Mouse (Mus musculus) embryonic facial prominence, embryonic 12.5 days (tissue): ENCODE results near the gene Dlg2. TPM values are rescaled to one million over a fixed set of nuclear protein-coding genes. Genes with fewer than 3 reads are reported as not detected.

ENCODE experiments used
- ATAC-seq: fragments of 200-750 bp; cut with Nextera tagmentation; 2 replicates; pipeline ENCODE4 v1.8.0; 2017; ENCODE audit not compliant: insufficient number of reproducible peaks, insufficient read depth, low FRiP score, low TSS enrichment
- H3K27ac ChIP-seq: fragments of 300-500 bp; sonication (generic); 2 replicates; pipeline ENCODE4 v1.5.1; 2016; ENCODE audit warnings: mild to moderate bottlenecking
- H3K27me3 ChIP-seq: fragments of 300-500 bp; sonication (generic); 2 replicates; pipeline ENCODE4 v1.6.1; 2016; ENCODE audit warnings: mild to moderate bottlenecking, moderate library complexity
- H3K36me3 ChIP-seq: fragments of 300-500 bp; sonication (generic); 2 replicates; pipeline ENCODE4 v1.6.1; 2016; ENCODE audit warnings: mild to moderate bottlenecking
- H3K4me1 ChIP-seq: fragments of 300-500 bp; sonication (generic); 2 replicates; pipeline ENCODE4 v1.6.1; 2016
- H3K4me2 ChIP-seq: fragments of 300-500 bp; sonication (generic); replicated peaks from 2 replicates; pipeline ENCODE4 v1.6.1; 2016; ENCODE audit warnings: mild to moderate bottlenecking, moderate library complexity
- H3K4me3 ChIP-seq: fragments of 300-500 bp; sonication (generic); 2 replicates; pipeline ENCODE4 v1.5.1; 2016; ENCODE audit warnings: mild to moderate bottlenecking
- H3K9ac ChIP-seq: fragments of 300-500 bp; sonication (generic); 2 replicates; pipeline ENCODE4 v1.6.1; 2016; ENCODE audit warnings: mild to moderate bottlenecking, moderate library complexity
- H3K9me3 ChIP-seq: fragments of 300-500 bp; sonication (generic); 2 replicates; pipeline ENCODE4 v1.6.1; 2016; ENCODE audit warnings: mild to moderate bottlenecking, moderate library complexity
- WGBS: fragments of 180-500 bp; shearing (Covaris S2); methylation state at CpG from one replicate; pipeline ENCODE4 v1.1.7; 2016; 5-methylcytosine and 5-hydroxymethylcytosine counted together
- polyA plus RNA-seq: library from polyadenylated mRNA; unstranded; fragments of >200 nt; fragmentation: Nextera tagmentation; extraction: Ambion mirVana; gene quantifications from 2 replicates; pipeline ENCODE4 v1.2.1, GENCODE M21; 2016

The Dlg2 gene
- polyA plus RNA-seq, 1 experiment from 2014 or later: 11.0 TPM

- H3K36me3 ChIP-seq: no peaks in the 10 kb centered on the region
- no peak for ATAC-seq
- no peaks in the 10 kb centered on the region for H3K27me3 ChIP-seq
- H3K27ac ChIP-seq: no peak overlapping the region
- no peaks in the 10 kb centered on the region for H3K9me3 ChIP-seq
- H3K9ac ChIP-seq: no peak overlapping the region
- no peak overlapping the region for H3K4me3 ChIP-seq
- H3K4me1 ChIP-seq: no peaks in the 10 kb centered on the region
- WGBS: 77% methylated on average over 5 of the region's 5 CpGs
- H3K4me2 ChIP-seq: no peak overlapping the region
These were observed 958.3 kb downstream of the Dlg2 start for GRCm38 (mm10) chr7:91434739-91435138.

- H3K4me2 ChIP-seq: no peak overlapping the region
- H3K27me3 ChIP-seq: no peaks in the 10 kb centered on the region
- 77% methylated on average over 6 of the region's 6 CpGs for WGBS
- H3K4me1 ChIP-seq: no peaks in the 10 kb centered on the region
- no peak for ATAC-seq
- H3K9me3 ChIP-seq: no peaks in the 10 kb centered on the region
- no peak overlapping the region for H3K27ac ChIP-seq
- no peak overlapping the region for H3K4me3 ChIP-seq
- H3K36me3 ChIP-seq: no peaks in the 10 kb centered on the region
- H3K9ac ChIP-seq: no peak overlapping the region
These were observed 963.9 kb downstream of the Dlg2 start for GRCm38 (mm10) chr7:91440326-91440725.

DNA sequence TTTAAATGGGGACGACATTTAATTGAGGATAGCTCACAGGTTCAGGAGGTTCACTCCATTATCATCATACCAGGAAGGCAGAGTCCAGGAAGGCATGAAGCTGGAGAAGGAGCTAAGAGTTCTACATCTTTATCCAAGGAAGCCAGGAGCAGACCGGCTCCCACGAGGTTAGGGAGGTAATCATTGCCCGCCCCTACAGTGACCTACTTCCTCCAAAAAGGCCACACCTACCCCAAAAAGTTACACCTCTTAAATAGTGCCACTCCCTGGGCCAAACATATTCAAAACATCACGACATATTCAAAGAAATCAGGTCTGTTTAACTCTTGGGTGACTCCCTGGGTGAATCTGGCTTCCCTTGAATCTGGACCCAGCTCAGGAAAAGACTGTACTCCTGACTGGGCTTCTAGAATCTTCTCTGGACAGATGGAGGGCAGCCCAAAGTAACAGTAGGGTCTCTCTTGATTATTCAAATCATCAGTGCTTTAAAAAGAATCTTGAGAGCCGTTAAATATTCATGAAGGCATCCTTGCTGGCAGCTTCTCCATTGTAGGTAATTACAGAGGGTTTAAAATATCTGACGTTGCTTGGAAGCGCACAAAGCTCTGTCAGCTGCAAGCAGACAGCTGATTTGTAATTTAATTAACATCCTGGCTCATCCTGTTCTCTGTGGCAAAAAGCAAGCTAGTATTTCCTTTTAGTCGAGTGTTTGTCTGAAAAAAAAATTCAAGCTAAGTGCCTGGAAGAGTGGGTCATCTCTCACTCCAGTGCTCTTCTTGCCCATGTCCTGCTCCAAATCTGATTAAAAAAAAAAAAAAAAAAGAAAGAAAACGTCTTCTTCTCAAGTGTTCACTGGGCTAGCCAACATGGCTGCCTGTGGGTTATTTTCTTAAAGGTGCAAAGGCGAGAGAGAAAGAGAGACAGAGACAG is 966.2 kb downstream of the Dlg2 start:
- H3K9ac ChIP-seq: no peak overlapping the region
- no peaks in the 10 kb centered on the region for H3K36me3 ChIP-seq
- H3K27ac ChIP-seq: no peak overlapping the region
- H3K4me3 ChIP-seq: no peak overlapping the region
- H3K4me2 ChIP-seq: no peak overlapping the region
- no peak for ATAC-seq
- H3K27me3 ChIP-seq: no peaks in the 10 kb centered on the region
- H3K9me3 ChIP-seq: no peaks in the 10 kb centered on the region
- whole genome bisulfite sequencing: 66% methylated on average over 11 of the region's 11 CpGs
- H3K4me1 ChIP-seq: no peaks in the 10 kb centered on the region

DNA sequence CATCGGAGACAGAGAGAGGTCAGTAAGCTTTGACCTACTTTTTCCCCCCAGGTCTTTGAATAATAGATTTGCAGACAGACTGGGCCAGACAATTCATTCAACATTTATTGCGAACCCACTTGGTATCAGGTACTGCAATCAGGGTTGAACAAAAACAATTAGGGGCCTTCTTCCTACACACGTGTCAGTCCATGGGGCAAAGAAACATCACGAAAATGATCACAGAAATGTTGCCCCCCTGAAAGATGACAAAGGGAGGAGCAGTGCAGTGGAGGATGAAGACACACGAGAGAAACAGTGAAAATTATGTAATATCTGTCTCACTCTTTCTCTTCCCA is 966.9 kb downstream of the Dlg2 start:
- Histone ChIP-seq H3K9me3 (no peaks in the 10 kb centered on the region), H3K36me3 (no peaks in the 10 kb centered on the region), H3K4me2 (no peak overlapping the region), H3K27me3 (no peaks in the 10 kb centered on the region), H3K9ac (no peak overlapping the region), H3K4me3 (no peak overlapping the region), H3K27ac (no peak overlapping the region), H3K4me1 (no peaks in the 10 kb centered on the region)
- ATAC-seq: no peak
- WGBS: 70% methylated on average over 5 of the region's 5 CpGs

GRCm38 (mm10) chr7:91443913-91444312 is 967.4 kb downstream of the Dlg2 start:
- Histone ChIP-seq H3K27ac (no peak overlapping the region), H3K9me3 (no peaks in the 10 kb centered on the region), H3K4me2 (no peak overlapping the region), H3K27me3 (no peaks in the 10 kb centered on the region), H3K36me3 (no peaks in the 10 kb centered on the region), H3K4me3 (no peak overlapping the region), H3K9ac (no peak overlapping the region), H3K4me1 (no peaks in the 10 kb centered on the region)
- ATAC-seq: no peak
- 73% methylated on average over 3 of the region's 3 CpGs for WGBS

- H3K27ac ChIP-seq: no peak overlapping the region
- no peaks in the 10 kb centered on the region for H3K9me3 ChIP-seq
- 75% methylated on average over 3 of the region's 3 CpGs for WGBS
- H3K27me3 ChIP-seq: no peaks in the 10 kb centered on the region
- ATAC-seq: no peak
- H3K4me1 ChIP-seq: no peaks in the 10 kb centered on the region
- H3K4me3 ChIP-seq: no peak overlapping the region
- no peak overlapping the region for H3K4me2 ChIP-seq
- no peaks in the 10 kb centered on the region for H3K36me3 ChIP-seq
- no peak overlapping the region for H3K9ac ChIP-seq
These were observed 968.3 kb downstream of the Dlg2 start for GRCm38 (mm10) chr7:91444728-91445127.

- no peak for ATAC-seq
- Histone ChIP-seq H3K4me3 (no peak overlapping the region), H3K36me3 (no peaks in the 10 kb centered on the region), H3K9me3 (no peaks in the 10 kb centered on the region), H3K4me1 (no peaks in the 10 kb centered on the region), H3K9ac (no peak overlapping the region), H3K27me3 (no peaks in the 10 kb centered on the region), H3K27ac (no peak overlapping the region), H3K4me2 (no peak overlapping the region)
- 14% methylated on average over 1 of the region's 1 CpGs for WGBS
These were observed 980.3 kb downstream of the Dlg2 start for GRCm38 (mm10) chr7:91456796-91457195.

- Histone ChIP-seq H3K27ac (no peak overlapping the region), H3K4me1 (no peaks in the 10 kb centered on the region), H3K27me3 (no peaks in the 10 kb centered on the region), H3K4me3 (no peak overlapping the region), H3K9ac (no peak overlapping the region), H3K9me3 (no peaks in the 10 kb centered on the region), H3K36me3 (no peaks in the 10 kb centered on the region), H3K4me2 (no peak overlapping the region)
- WGBS: 0% methylated on average over 1 of the region's 1 CpGs
- no peak for ATAC-seq
These were observed 980.7 kb downstream of the Dlg2 start for GRCm38 (mm10) chr7:91457207-91457606.

DNA sequence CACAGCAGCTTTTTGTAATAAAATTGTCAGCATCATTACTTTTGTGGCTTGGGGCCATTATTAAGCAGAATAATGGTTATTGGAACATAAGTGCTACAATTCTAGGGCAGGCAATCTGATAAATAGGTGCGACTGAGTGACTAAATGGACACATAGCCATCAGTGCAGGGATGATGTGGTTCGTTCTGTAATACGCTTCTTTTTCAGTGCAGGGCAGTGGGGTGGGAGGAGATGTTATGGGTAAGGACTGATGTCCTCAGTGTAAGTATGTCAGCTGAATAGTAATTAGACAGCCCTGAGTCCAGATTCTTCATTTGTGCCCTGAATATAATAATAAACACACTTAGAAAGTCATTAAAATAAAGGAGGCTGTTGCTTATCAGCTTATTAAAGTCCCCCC is 984.9 kb downstream of the Dlg2 start:
- Histone ChIP-seq H3K27ac (no peak overlapping the region), H3K9me3 (no peaks in the 10 kb centered on the region), H3K4me1 (no peaks in the 10 kb centered on the region), H3K27me3 (no peaks in the 10 kb centered on the region), H3K9ac (no peak overlapping the region), H3K36me3 (no peaks in the 10 kb centered on the region), H3K4me3 (no peak overlapping the region), H3K4me2 (no peak overlapping the region)
- ATAC-seq: no peak
- 86% methylated on average over 3 of the region's 3 CpGs for WGBS

DNA sequence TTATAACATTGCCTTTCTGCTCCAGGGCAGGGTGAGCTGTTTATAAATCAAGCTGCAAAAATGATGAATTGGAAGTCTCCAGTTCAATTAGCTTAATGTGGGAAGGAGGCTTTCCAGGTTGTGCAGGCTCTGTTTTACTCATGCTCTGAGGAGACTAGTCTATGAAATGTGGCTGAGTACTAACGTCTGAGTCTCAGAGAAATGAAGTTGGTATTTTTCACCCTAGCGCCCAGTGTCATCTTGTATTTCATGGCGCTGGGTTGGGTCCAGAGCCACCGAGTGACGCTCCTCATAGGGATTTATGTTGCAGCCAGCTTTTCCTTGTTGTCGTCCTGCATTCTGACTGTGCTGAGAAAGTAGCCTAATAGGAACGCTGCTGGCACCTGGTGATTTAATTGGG is 986.8 kb downstream of the Dlg2 start:
- H3K36me3 ChIP-seq: no peaks in the 10 kb centered on the region
- no peaks in the 10 kb centered on the region for H3K27me3 ChIP-seq
- H3K27ac ChIP-seq: no peak overlapping the region
- no peak overlapping the region for H3K4me2 ChIP-seq
- no peaks in the 10 kb centered on the region for H3K4me1 ChIP-seq
- no peak overlapping the region for H3K9ac ChIP-seq
- no peak overlapping the region for H3K4me3 ChIP-seq
- 53% methylated on average over 7 of the region's 7 CpGs for WGBS
- no peak for ATAC-seq
- no peaks in the 10 kb centered on the region for H3K9me3 ChIP-seq

DNA sequence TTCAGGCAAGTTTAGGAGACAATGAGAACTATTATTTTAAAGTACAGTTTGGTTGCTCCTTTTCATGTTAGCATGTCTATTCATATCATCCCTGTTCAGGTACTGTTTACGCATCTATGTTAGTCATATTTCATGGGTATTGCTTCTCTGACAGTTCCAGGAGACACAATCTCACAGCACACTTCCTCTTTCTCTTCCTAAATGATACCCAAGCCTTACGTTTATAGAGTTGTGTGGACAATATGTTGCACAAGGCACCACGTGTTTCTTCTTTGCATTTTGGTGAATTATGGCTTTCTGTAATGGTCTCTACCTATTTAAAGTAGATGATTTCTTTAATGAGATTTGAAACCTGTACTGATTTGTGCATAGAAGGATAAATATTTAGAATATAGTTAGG is 990.6 kb downstream of the Dlg2 start:
- no peak for ATAC-seq
- WGBS: 87% methylated on average over 3 of the region's 3 CpGs
- Histone ChIP-seq H3K4me2 (no peak overlapping the region), H3K4me1 (no peaks in the 10 kb centered on the region), H3K36me3 (no peaks in the 10 kb centered on the region), H3K9ac (no peak overlapping the region), H3K9me3 (no peaks in the 10 kb centered on the region), H3K27ac (no peak overlapping the region), H3K4me3 (no peak overlapping the region), H3K27me3 (no peaks in the 10 kb centered on the region)

DNA sequence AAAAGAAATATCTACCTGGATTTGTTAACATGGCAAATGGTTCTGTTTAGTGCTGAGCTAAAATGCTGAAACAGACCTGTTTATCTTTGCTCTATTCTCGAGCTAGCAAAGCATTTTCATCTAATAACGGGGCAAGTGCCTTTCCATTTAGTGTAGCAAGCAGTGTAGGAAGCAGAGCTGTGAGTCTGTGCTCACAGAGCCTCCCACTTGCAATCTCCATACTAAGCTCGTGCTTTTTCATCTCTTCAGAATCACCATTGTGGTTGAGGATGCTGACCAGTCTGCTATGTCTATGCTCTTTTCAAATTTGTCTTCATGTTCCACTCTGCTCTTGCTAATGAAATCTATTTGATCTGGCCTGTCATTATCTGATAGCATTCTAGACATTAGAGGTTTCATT is 1002.7 kb downstream of the Dlg2 start:
- 67% methylated on average over 3 of the region's 3 CpGs for WGBS
- Histone ChIP-seq H3K9me3 (no peaks in the 10 kb centered on the region), H3K27ac (no peak overlapping the region), H3K4me2 (no peak overlapping the region), H3K36me3 (no peaks in the 10 kb centered on the region), H3K4me3 (no peak overlapping the region), H3K27me3 (no peaks in the 10 kb centered on the region), H3K4me1 (no peaks in the 10 kb centered on the region), H3K9ac (no peak overlapping the region)
- ATAC-seq: no peak
